Comparison of ENCODE assay signal across 34 mouse cellular contexts in the genomic region with DNA sequence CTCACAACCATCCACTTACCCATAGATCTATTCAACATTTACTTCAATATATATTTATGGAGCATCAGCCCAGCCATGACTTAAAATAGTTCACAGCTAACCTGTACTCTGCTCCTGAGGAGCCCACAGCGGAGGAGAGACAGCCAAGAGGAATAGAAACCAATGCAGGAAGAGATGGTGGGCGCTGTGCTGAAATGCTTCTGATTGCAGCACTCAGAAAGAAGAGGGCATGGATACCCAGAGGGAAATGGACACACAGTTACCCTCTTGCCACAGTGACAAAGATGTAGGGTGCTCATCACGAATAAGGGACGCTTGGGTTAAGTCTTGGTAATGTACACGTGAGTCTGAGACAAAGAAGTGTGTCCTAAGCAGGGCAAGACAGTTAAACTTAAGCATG. TPM values are rescaled to one million over a fixed set of nuclear protein-coding genes. Genes with fewer than 3 reads are reported as not detected.
"Had no signal": no experiment of that assay in that cellular context is flagged by ENCODE, and none has a peak within 500 bp of the region (broad histone marks: within the 10 kb centered on the region; RNA-seq: fewer than 3 reads in every experiment).

No protein-coding gene starts in this region.

- DNase-seq: cerebellum, adult 18-20 months; cerebellum, adult 2 months; cerebellum, adult 8-10 months; cerebellum, adult 9-10 months; cerebellum, adult 9-11 months; cerebellum, postnatal 10 days; cerebellum, postnatal 14 days; cerebellum, postnatal 25 days; cerebellum, postnatal 36 days; embryo, embryonic 11 days; forebrain, postnatal 0 days; gastrocnemius, adult 2 months; gastrocnemius, postnatal 10 days; gastrocnemius, postnatal 14 days; gastrocnemius, postnatal 25 days; gastrocnemius, postnatal 36 days; heart, adult 18-20 months; heart, adult 2 months had no signal

- H3K27ac ChIP-seq: embryonic facial prominence, embryonic 10.5 days; embryonic facial prominence, embryonic 12.5 days; embryonic facial prominence, embryonic 13.5 days; embryonic facial prominence, embryonic 15.5 days; forebrain, embryonic 10.5 days; forebrain, embryonic 13.5 days; forebrain, embryonic 15.5 days; gastrocnemius, adult 2 months; heart, adult 2 months had no signal

- H3K4me1 ChIP-seq: embryonic facial prominence, embryonic 10.5 days; embryonic facial prominence, embryonic 12.5 days; embryonic facial prominence, embryonic 13.5 days; embryonic facial prominence, embryonic 15.5 days; forebrain, embryonic 13.5 days; forebrain, embryonic 15.5 days had no signal

- H3K9me3 ChIP-seq: embryonic facial prominence, embryonic 10.5 days; embryonic facial prominence, embryonic 12.5 days; embryonic facial prominence, embryonic 13.5 days; embryonic facial prominence, embryonic 15.5 days; forebrain, embryonic 10.5 days; forebrain, embryonic 13.5 days; forebrain, embryonic 15.5 days had no signal

- ATAC-seq: forebrain, embryonic 13.5 days; forebrain, embryonic 14.5 days; forebrain, embryonic 15.5 days; forebrain, embryonic 16.5 days; forebrain, postnatal 0 days had no signal

- H3K36me3 ChIP-seq: embryonic facial prominence, embryonic 10.5 days; embryonic facial prominence, embryonic 12.5 days; embryonic facial prominence, embryonic 13.5 days; embryonic facial prominence, embryonic 15.5 days; forebrain, embryonic 10.5 days; forebrain, embryonic 15.5 days had no signal

- H3K4me3 ChIP-seq: embryonic facial prominence, embryonic 10.5 days; embryonic facial prominence, embryonic 12.5 days; embryonic facial prominence, embryonic 13.5 days; embryonic facial prominence, embryonic 15.5 days; erythroblast, embryonic 14.5 days; forebrain, embryonic 10.5 days; forebrain, embryonic 13.5 days; forebrain, embryonic 15.5 days; gastrocnemius, adult 2 months; heart, adult 2 months had no signal

- H3K27me3 ChIP-seq: embryonic facial prominence, embryonic 12.5 days; embryonic facial prominence, embryonic 13.5 days; embryonic facial prominence, embryonic 15.5 days; forebrain, embryonic 13.5 days; forebrain, embryonic 15.5 days had no signal

- H3K4me2 ChIP-seq: embryonic facial prominence, embryonic 12.5 days; embryonic facial prominence, embryonic 13.5 days; embryonic facial prominence, embryonic 15.5 days; forebrain, embryonic 13.5 days; forebrain, embryonic 15.5 days had no signal

- H3K9ac ChIP-seq: embryonic facial prominence, embryonic 12.5 days; embryonic facial prominence, embryonic 13.5 days; embryonic facial prominence, embryonic 15.5 days; forebrain, embryonic 13.5 days; forebrain, embryonic 15.5 days; forebrain, postnatal 0 days had no signal

RNA-seq across cellular contexts. Expression of gene Nmu, which starts 30.8 kb away (rescaled TPM):
- total RNA-seq: common myeloid progenitor, adult 5-6 weeks; forebrain, postnatal 0 days; gastrocnemius, adult 18-20 months; gastrocnemius, adult 2 months; gastrocnemius, adult 8-10 months; gastrocnemius, postnatal 10 days; gastrocnemius, postnatal 14 days; gastrocnemius, postnatal 25 days; gastrocnemius, postnatal 36 days; heart, adult 18-20 months; heart, adult 2 months had no signal
- polyA plus RNA-seq: cerebellum, adult 2 months; cortical plate, adult 2 months; embryonic facial prominence, embryonic 14.5 days; erythroblast, embryonic 14.5 days; forebrain, embryonic 11.5 days; forebrain, embryonic 13.5 days; forebrain, embryonic 14.5 days; forebrain, embryonic 16.5 days; heart, adult 2 months had no signal
